Mouse (Mus musculus): ENCODE measurements around the gene Tmpo. TPM values are rescaled to one million over a fixed set of nuclear protein-coding genes. Genes with fewer than 3 reads are reported as not detected.

Gene Tmpo
- total RNA-seq, 2 experiments from 2014 or later: 619 to 963 TPM

GRCm38 (mm10) chr10:91162511-91163163, 18.5 kb downstream of the Tmpo start:
- ATAC-seq (ENCODE audit: poor library complexity, severe bottlenecking): no peak

- no peak for ATAC-seq (ENCODE audit: poor library complexity, severe bottlenecking)
Measured at GRCm38 (mm10) chr10:91162077-91162476, 19.0 kb downstream of the Tmpo start.

GRCm38 (mm10) chr10:91161006-91161405, 20.1 kb downstream of the Tmpo start:
- ATAC-seq (ENCODE audit: poor library complexity, severe bottlenecking): no peak

GRCm38 (mm10) chr10:91158442-91158841, 22.7 kb downstream of the Tmpo start:
- no peak for ATAC-seq (ENCODE audit: poor library complexity, severe bottlenecking)

- no peak for ATAC-seq (ENCODE audit: poor library complexity, severe bottlenecking)
Measured at GRCm38 (mm10) chr10:91156338-91156737, 24.8 kb downstream of the Tmpo start.

GRCm38 (mm10) chr10:91153894-91154503, 27.1 kb downstream of the Tmpo start:
- ATAC-seq (ENCODE audit: poor library complexity, severe bottlenecking): no peak

GRCm38 (mm10) chr10:91145413-91145812, 35.7 kb downstream of the Tmpo start:
- ATAC-seq (ENCODE audit: poor library complexity, severe bottlenecking): no peak

- peak; percentile 17; the same call in 1 of the 2 replicates for ATAC-seq (ENCODE audit: poor library complexity, severe bottlenecking)
Measured at GRCm38 (mm10) chr10:91143313-91144230, 37.5 kb downstream of the Tmpo start.

- peak; percentile 70 for ATAC-seq (ENCODE audit: poor library complexity, severe bottlenecking)
Measured at GRCm38 (mm10) chr10:91142654-91143191, 38.4 kb downstream of the Tmpo start.

GRCm38 (mm10) chr10:91141564-91141963, 39.6 kb downstream of the Tmpo start:
- ATAC-seq (ENCODE audit: poor library complexity, severe bottlenecking): peak; percentile 59

GRCm38 (mm10) chr10:91139148-91139766, 41.9 kb downstream of the Tmpo start:
- no peak for ATAC-seq (ENCODE audit: poor library complexity, severe bottlenecking)

- ATAC-seq (ENCODE audit: poor library complexity, severe bottlenecking): peak; percentile 74
Measured at GRCm38 (mm10) chr10:91138317-91138716, 42.8 kb downstream of the Tmpo start.

GRCm38 (mm10) chr10:91137400-91137799, 43.7 kb downstream of the Tmpo start:
- ATAC-seq (ENCODE audit: poor library complexity, severe bottlenecking): peak; percentile 75

- ATAC-seq (ENCODE audit: poor library complexity, severe bottlenecking): no peak
Measured at GRCm38 (mm10) chr10:91135302-91135972, 45.7 kb downstream of the Tmpo start.

- ATAC-seq (ENCODE audit: poor library complexity, severe bottlenecking): no peak
Measured at GRCm38 (mm10) chr10:91131565-91131964, 49.5 kb downstream of the Tmpo start.

GRCm38 (mm10) chr10:91130792-91131191, 50.3 kb downstream of the Tmpo start:
- no peak for ATAC-seq (ENCODE audit: poor library complexity, severe bottlenecking)

GRCm38 (mm10) chr10:91128551-91129160, 52.5 kb downstream of the Tmpo start:
- ATAC-seq (ENCODE audit: poor library complexity, severe bottlenecking): no peak

- no peak for ATAC-seq (ENCODE audit: poor library complexity, severe bottlenecking)
Measured at GRCm38 (mm10) chr10:91127395-91127794, 53.7 kb downstream of the Tmpo start.

GRCm38 (mm10) chr10:91126618-91127355, 54.3 kb downstream of the Tmpo start:
- ATAC-seq (ENCODE audit: poor library complexity, severe bottlenecking): no peak

All from megakaryocyte, adult 5-6 weeks (primary cell).